Mouse (Mus musculus) MEL (cell line): ENCODE data around the gene Gm7694. TPM values are rescaled to one million over a fixed set of nuclear protein-coding genes. Genes with fewer than 3 reads are reported as not detected.
A peak's percentile ranks its signal among the peaks of the same experiment; 100 is the strongest.

Experiments
- DNase-seq: peaks from one replicate; pipeline ENCODE4 v3.0.0; 2011; ENCODE audit warnings: low read depth, low spot score
- H3K27ac ChIP-seq: 2 replicates; pipeline ENCODE4 v1.5.1; 2012; ENCODE audit warnings: low read depth, mild to moderate bottlenecking, control low read depth, low read length, moderate library complexity; ENCODE audit not compliant: control insufficient read depth
- H3K27me3 ChIP-seq, 2 experiments: fragments of 150-350 bp in 1 of 2; sonication (generic) in 1 of 2; 2 replicates each; pipeline ENCODE4 v1.6.1; 2012; ENCODE audit warnings: low read length in 2 of 2, mild to moderate bottlenecking in 2 of 2, improper control_type of control experiment in 1 of 2, moderate library complexity in 1 of 2; ENCODE audit not compliant: insufficient read depth in 2 of 2, control insufficient read depth in 1 of 2
- H3K36me3 ChIP-seq, 2 experiments: 2 replicates each; pipeline ENCODE4 v1.6.1; 2012 to 2014; ENCODE audit warnings: low read length in 2 of 2, improper control_type of control experiment in 1 of 2, inconsistent platforms in 1 of 2, mild to moderate bottlenecking in 1 of 2; ENCODE audit not compliant: insufficient read depth in 2 of 2, control insufficient read depth in 1 of 2
- H3K4me1 ChIP-seq, 2 experiments: fragments of 150-350 bp in 1 of 2; sonication (generic) in 1 of 2; 2 replicates each; pipeline ENCODE4 v1.6.1; 2012; ENCODE audit warnings: low read length in 2 of 2, improper control_type of control experiment in 1 of 2, mild to moderate bottlenecking in 1 of 2; ENCODE audit not compliant: insufficient read depth in 2 of 2, control insufficient read depth in 1 of 2
- H3K4me3 ChIP-seq, 2 experiments: fragments of 150-350 bp in 1 of 2; sonication (generic) in 1 of 2; 2 replicates each; pipeline ENCODE4 v1.5.1; 2012; ENCODE audit warnings: low read depth in 2 of 2, low read length in 2 of 2, mild to moderate bottlenecking in 2 of 2, moderate library complexity in 2 of 2, control low read depth in 1 of 2, improper control_type of control experiment in 1 of 2; ENCODE audit not compliant: control insufficient read depth in 1 of 2, insufficient read depth in 1 of 2
- H3K79me2 ChIP-seq: 2 replicates; pipeline ENCODE4 v1.6.1; 2012; ENCODE audit warnings: mild to moderate bottlenecking, low read length, moderate library complexity; ENCODE audit not compliant: control insufficient read depth, poor library complexity, insufficient read depth
- H3K9ac ChIP-seq: 2 replicates; pipeline ENCODE4 v1.6.1; 2012; ENCODE audit warnings: low read depth, mild to moderate bottlenecking, control low read depth, low read length, moderate library complexity; ENCODE audit not compliant: control insufficient read depth, poor library complexity, severe bottlenecking
- H3K9me3 ChIP-seq: fragments of 150-350 bp; sonication (generic); replicated peaks from 2 replicates; pipeline ENCODE4 v1.6.1; 2012; ENCODE audit warnings: mild to moderate bottlenecking, low read length, improper control_type of control experiment, moderate library complexity; ENCODE audit not compliant: insufficient read depth
- BHLHE40 ChIP-seq: IDR thresholded peaks from 2 replicates; pipeline ENCODE4 v1.6.1; 2012; ENCODE audit warnings: low read depth, mild to moderate bottlenecking, inconsistent platforms, low read length, improper control_type of control experiment, borderline replicate concordance
- CTCF ChIP-seq, 3 experiments: IDR thresholded peaks in 2 of 3; conservative IDR thresholded peaks in 1 of 3; 2 replicates each; pipeline ENCODE4 v1.5.1; 2011 to 2012; ENCODE audit warnings: low read length in 3 of 3, low read depth in 2 of 3, mild to moderate bottlenecking in 2 of 3, improper control_type of control experiment in 1 of 3, inconsistent platforms in 1 of 3, mixed read lengths in 1 of 3, moderate library complexity in 1 of 3; ENCODE audit not compliant: control insufficient read depth in 1 of 3, insufficient read depth in 1 of 3, poor library complexity in 1 of 3, severe bottlenecking in 1 of 3
- ETS1 ChIP-seq: IDR thresholded peaks from 2 replicates; pipeline ENCODE4 v1.6.1; 2012; ENCODE audit warnings: low read depth, mild to moderate bottlenecking, inconsistent platforms, low read length, improper control_type of control experiment, moderate library complexity
- GABPA ChIP-seq: IDR thresholded peaks from 2 replicates; pipeline ENCODE4 v1.6.1; 2012; ENCODE audit warnings: low read depth, mild to moderate bottlenecking, inconsistent platforms, low read length, improper control_type of control experiment, moderate library complexity
- HCFC1 ChIP-seq: IDR thresholded peaks from 2 replicates; pipeline ENCODE4 v1.6.1; 2012; ENCODE audit warnings: low read depth, mild to moderate bottlenecking, inconsistent platforms, low read length, improper control_type of control experiment, moderate library complexity
- JUND ChIP-seq: IDR thresholded peaks from 2 replicates; pipeline ENCODE4 v1.6.1; 2011; ENCODE audit warnings: low read depth, mild to moderate bottlenecking, improper control_type of control experiment, low read length
- MAZ ChIP-seq: IDR thresholded peaks from 2 replicates; pipeline ENCODE4 v1.6.1; 2012; ENCODE audit warnings: low read depth, mild to moderate bottlenecking, inconsistent platforms, low read length, improper control_type of control experiment
- MYC ChIP-seq: IDR thresholded peaks from 2 replicates; pipeline ENCODE4 v1.6.1; 2011; ENCODE audit warnings: low read depth, mild to moderate bottlenecking, low read length, improper control_type of control experiment, moderate library complexity
- NELFE ChIP-seq: IDR thresholded peaks from 2 replicates; pipeline ENCODE4 v1.6.1; 2011; ENCODE audit warnings: low read depth, low read length, improper control_type of control experiment
- NRF1 ChIP-seq: IDR thresholded peaks from 2 replicates; pipeline ENCODE4 v1.6.1; 2014; ENCODE audit warnings: low read depth, mild to moderate bottlenecking, inconsistent platforms, low read length, improper control_type of control experiment, moderate library complexity; ENCODE audit not compliant: poor library complexity, insufficient read depth, severe bottlenecking
- POLR2AphosphoS5 ChIP-seq: IDR thresholded peaks from 2 replicates; pipeline ENCODE4 v1.6.1; 2012; ENCODE audit warnings: low read depth, borderline replicate concordance, mild to moderate bottlenecking, inconsistent platforms, low read length, moderate library complexity, mixed read lengths
- RCOR1 ChIP-seq: IDR thresholded peaks from 2 replicates; pipeline ENCODE4 v1.6.1; 2012; ENCODE audit warnings: low read depth, mild to moderate bottlenecking, inconsistent platforms, low read length, improper control_type of control experiment
- TBP ChIP-seq: IDR thresholded peaks from 2 replicates; pipeline ENCODE4 v1.8.0; 2011; ENCODE audit warnings: low read depth, low read length, improper control_type of control experiment
- TCF12 ChIP-seq: IDR thresholded peaks from 2 replicates; pipeline ENCODE4 v1.6.1; 2014; ENCODE audit warnings: low read depth, mild to moderate bottlenecking, inconsistent platforms, low read length, improper control_type of control experiment, moderate library complexity
- UBTF ChIP-seq: IDR thresholded peaks from 2 replicates; pipeline ENCODE4 v1.6.1; 2012; ENCODE audit warnings: low read depth, mild to moderate bottlenecking, inconsistent platforms, low read length, improper control_type of control experiment, moderate library complexity, borderline replicate concordance; ENCODE audit not compliant: insufficient read depth
- USF1 ChIP-seq: IDR thresholded peaks from 2 replicates; pipeline ENCODE4 v1.6.1; 2014; ENCODE audit warnings: low read depth, mild to moderate bottlenecking, inconsistent platforms, low read length, improper control_type of control experiment, moderate library complexity
- USF2 ChIP-seq, 2 experiments: IDR thresholded peaks; 2 replicates each; pipeline ENCODE4 v1.6.1; 2011 to 2012; ENCODE audit warnings: improper control_type of control experiment in 2 of 2, low read length in 2 of 2, borderline replicate concordance in 1 of 2, inconsistent platforms in 1 of 2, low read depth in 1 of 2, mild to moderate bottlenecking in 1 of 2; ENCODE audit not compliant: insufficient read depth in 1 of 2
- ZKSCAN1 ChIP-seq: IDR thresholded peaks from 2 replicates; pipeline ENCODE4 v1.6.1; 2012; ENCODE audit warnings: low read depth, mild to moderate bottlenecking, inconsistent platforms, low read length, improper control_type of control experiment, moderate library complexity
- ZMIZ1 ChIP-seq: IDR thresholded peaks from 2 replicates; pipeline ENCODE4 v1.6.1; 2012; ENCODE audit warnings: low read depth, mild to moderate bottlenecking, inconsistent platforms, low read length, improper control_type of control experiment, moderate library complexity
- ZNF384 ChIP-seq: IDR thresholded peaks from 2 replicates; pipeline ENCODE4 v1.6.1; 2012; ENCODE audit warnings: low read depth, mild to moderate bottlenecking, inconsistent platforms, low read length, improper control_type of control experiment
- polyA plus RNA-seq, 2 experiments: library from polyadenylated mRNA; stranded (reverse) in 1 of 2; unstranded in 1 of 2; fragments of >175 nt in 1 of 2; fragments of >200 nt in 1 of 2; gene quantifications; 2 replicates each; pipeline versions ENCODE4 v1.2.1 to v1.2.4; 2012; ENCODE audit warnings: low replicate concordance in 2 of 2, low read depth in 1 of 2; ENCODE audit not compliant: insufficient read length in 2 of 2, insufficient read depth in 1 of 2, missing spikeins in 1 of 2
- total RNA-seq: library from RNA; depleted of rRNA; stranded (reverse); fragments of 300-350 nt; gene quantifications from 2 replicates; pipeline ENCODE4 v1.2.3, GENCODE M21; 2012

Gene Gm7694
- total and polyA plus RNA-seq, 3 experiments, result 0.19 to 1.1 TPM; not detected in 1

DNA sequence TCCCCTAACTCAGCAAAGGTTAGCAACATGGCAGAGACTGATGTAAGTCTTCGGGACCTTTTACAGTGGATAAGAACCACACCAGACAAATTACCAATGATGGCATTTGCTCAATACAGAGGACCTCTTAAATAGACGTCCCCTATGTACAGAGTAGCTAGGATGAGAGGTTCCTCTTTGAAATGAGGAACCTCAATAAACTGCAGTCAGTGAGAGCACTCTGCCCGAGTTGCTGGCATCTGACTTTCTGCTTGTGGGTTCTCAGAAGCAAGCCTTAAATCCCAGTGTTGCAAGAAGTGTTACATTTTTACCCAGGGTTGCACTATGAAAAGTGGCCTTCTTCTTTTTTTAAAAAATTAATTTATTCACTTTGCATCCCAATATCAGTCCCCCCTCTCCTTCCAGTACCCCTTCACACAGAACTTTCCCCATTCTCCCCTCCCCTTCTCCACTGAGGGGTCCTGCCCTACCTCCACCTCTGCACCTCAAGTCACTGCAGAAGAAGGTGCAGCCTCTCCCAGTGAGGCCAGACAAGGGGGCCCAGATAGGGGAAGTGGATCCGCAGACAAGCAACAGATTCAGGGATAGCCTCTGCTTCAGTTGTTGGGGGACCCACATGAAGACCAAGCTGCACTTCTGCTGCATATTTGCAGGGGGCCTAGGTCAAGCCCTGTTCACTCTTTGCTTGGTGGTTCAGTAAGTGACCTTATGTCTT is 23.6 kb downstream of the Gm7694 start:
- Histone ChIP-seq H3K9ac (no peak overlapping the region), H3K27ac (no peak overlapping the region), H3K4me1 (no peaks in the 10 kb centered on the region), H3K36me3 (no peaks in the 10 kb centered on the region)
- peak; percentile 54 for DNase-seq
- TF ChIP-seq ZMIZ1 (no peak), RCOR1 (no peak), TCF12 (no peak), CTCF (IDR thresholded peaks at IDR 0.05 in 2 of 3, conservative IDR thresholded peaks at IDR 0.05 in 1 of 3; ENCODE audit: control insufficient read depth in 1 of 3, insufficient read depth in 1 of 3, low read depth in 2 of 3, low read length in 3 of 3, poor library complexity in 1 of 3, severe bottlenecking in 1 of 3) (no peak), NRF1 (no peak), TBP (no peak)
- TF ChIP-seq, all 39 proteins: peak for 0
- Histone ChIP-seq H3K79me2 (no peaks in the 10 kb centered on the region), H3K9me3 (no peaks in the 10 kb centered on the region), H3K4me3 (no peak overlapping the region), H3K27me3 (no peaks in the 10 kb centered on the region)

GRCm38 (mm10) chr1:170277016-170277415 is 29.1 kb downstream of the Gm7694 start, which contains the start of gene Sh2d1b1:
TSS of gene Sh2d1b1 (plus strand) at chr1:170277320.
- H3K4me3 ChIP-seq, result no peak within 1 kb of the TSS
- TF ChIP-seq POLR2AphosphoS5 (no peak), HCFC1 (no peak), MAZ (no peak), NELFE (no peak), USF1 (no peak), ETS1 (no peak), TCF12 (no peak), BHLHE40 (no peak), GABPA (no peak), JUND (no peak), MYC (no peak), ZKSCAN1 (no peak), ZNF384 (no peak), USF2 (IDR thresholded peaks at IDR 0.05; ENCODE audit: borderline replicate concordance in 1 of 2, insufficient read depth in 1 of 2, low read depth in 1 of 2, low read length in 2 of 2) (no peak), UBTF (no peak)
- no peak within 1 kb of the TSS for H3K9ac ChIP-seq
- no peak within 1 kb of the TSS for H3K27ac ChIP-seq
- H3K27me3 ChIP-seq, result no peaks in the 10 kb centered on the region
- H3K36me3 ChIP-seq, result no peaks in the 10 kb centered on the region
- no peaks in the 10 kb centered on the region for H3K4me1 ChIP-seq
- H3K79me2 ChIP-seq, result no peaks in the 10 kb centered on the region
- DNase-seq, result no peak
- H3K9me3 ChIP-seq, result no peaks in the 10 kb centered on the region
